Mouse (Mus musculus) liver, embryonic 15.5 days (tissue): Measurements from ENCODE around the gene Sde2. TPM values are rescaled to one million over a fixed set of nuclear protein-coding genes. Genes with fewer than 3 reads are reported as not detected.

Experiments
- ATAC-seq: fragments of 200-750 bp; cut with Nextera tagmentation; 2 replicates; pipeline ENCODE4 v1.8.0; 2017; ENCODE audit warnings: moderate number of reproducible peaks, mild to moderate bottlenecking, moderate library complexity; ENCODE audit not compliant: insufficient read depth
- H3K27ac ChIP-seq: fragments of 300-500 bp; sonication (generic); replicated peaks from 2 replicates; pipeline ENCODE4 v1.5.1; 2015; ENCODE audit warnings: mild to moderate bottlenecking, inconsistent platforms
- H3K27me3 ChIP-seq: fragments of 300-500 bp; sonication (generic); 2 replicates; pipeline ENCODE4 v1.6.1; 2015; ENCODE audit warnings: mild to moderate bottlenecking, inconsistent platforms
- H3K36me3 ChIP-seq: fragments of 300-500 bp; sonication (generic); replicated peaks from 2 replicates; pipeline ENCODE4 v1.6.1; 2015; ENCODE audit warnings: moderate library complexity, mild to moderate bottlenecking, inconsistent platforms
- H3K4me1 ChIP-seq: fragments of 300-500 bp; sonication (generic); replicated peaks from 2 replicates; pipeline ENCODE4 v1.6.1; 2015; ENCODE audit warnings: inconsistent platforms
- H3K4me2 ChIP-seq: fragments of 300-500 bp; sonication (generic); 2 replicates; pipeline ENCODE4 v1.6.1; 2015; ENCODE audit warnings: moderate library complexity, mild to moderate bottlenecking, inconsistent platforms
- H3K4me3 ChIP-seq: fragments of 300-500 bp; sonication (generic); replicated peaks from 2 replicates; pipeline ENCODE4 v1.5.1; 2015; ENCODE audit warnings: mild to moderate bottlenecking, inconsistent platforms
- H3K9ac ChIP-seq: fragments of 300-500 bp; sonication (generic); 2 replicates; pipeline ENCODE4 v1.6.1; 2015; ENCODE audit warnings: moderate library complexity, mild to moderate bottlenecking, inconsistent platforms
- H3K9me3 ChIP-seq: fragments of 300-500 bp; sonication (generic); replicated peaks from 2 replicates; pipeline ENCODE4 v1.6.1; 2016; ENCODE audit warnings: inconsistent platforms
- WGBS: fragments of 180-500 bp; shearing (Covaris S2); methylation state at CpG from one replicate; pipeline ENCODE4 v1.1.7; 2015; ENCODE audit warnings: mixed read lengths; ENCODE audit not compliant: insufficient replicate concordance; 5-methylcytosine and 5-hydroxymethylcytosine counted together
- polyA plus RNA-seq: library from polyadenylated mRNA; unstranded; fragments of >200 nt; fragmentation: Nextera tagmentation; extraction: Ambion mirVana; gene quantifications from 2 replicates; pipeline ENCODE4 v1.2.1, GENCODE M21; 2015

Gene Sde2
- polyA plus RNA-seq, 1 experiment from 2014 or later, result 22.4 TPM

DNA sequence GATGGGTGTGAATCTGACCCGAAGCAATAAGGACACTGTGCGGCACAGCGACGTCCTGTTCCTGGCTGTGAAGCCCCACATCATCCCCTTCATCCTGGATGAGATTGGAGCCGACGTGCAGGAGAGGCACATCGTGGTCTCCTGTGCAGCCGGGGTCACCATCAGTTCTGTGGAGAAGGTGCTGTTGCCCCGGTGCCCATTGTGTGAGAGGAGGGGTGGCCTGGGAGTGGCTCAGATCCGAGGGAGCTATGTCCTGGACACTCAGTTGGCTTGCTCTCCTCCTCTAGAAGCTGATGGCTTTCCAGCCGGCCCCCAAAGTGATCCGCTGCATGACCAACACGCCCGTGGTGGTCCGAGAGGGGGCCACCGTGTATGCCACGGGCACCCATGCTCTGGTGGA is 54.9 kb downstream of the Sde2 start:
- WGBS, result 89% methylated on average over 17 of the region's 17 CpGs
- no peak for ATAC-seq
- H3K27ac ChIP-seq, result peak overlapping the region; percentile 95
- H3K4me3 ChIP-seq, result peak overlapping the region; percentile 97
- H3K4me1 ChIP-seq, result peaks cover 76% of the 10 kb centered on the region
- H3K4me2 ChIP-seq, result peak overlapping the region; percentile 76
- H3K9me3 ChIP-seq, result no peaks in the 10 kb centered on the region
- H3K36me3 ChIP-seq, result peaks cover 47% of the 10 kb centered on the region
- H3K9ac ChIP-seq, result peak overlapping the region; percentile 95; the same call in 1 of the 2 replicates
- H3K27me3 ChIP-seq, result no peaks in the 10 kb centered on the region

DNA sequence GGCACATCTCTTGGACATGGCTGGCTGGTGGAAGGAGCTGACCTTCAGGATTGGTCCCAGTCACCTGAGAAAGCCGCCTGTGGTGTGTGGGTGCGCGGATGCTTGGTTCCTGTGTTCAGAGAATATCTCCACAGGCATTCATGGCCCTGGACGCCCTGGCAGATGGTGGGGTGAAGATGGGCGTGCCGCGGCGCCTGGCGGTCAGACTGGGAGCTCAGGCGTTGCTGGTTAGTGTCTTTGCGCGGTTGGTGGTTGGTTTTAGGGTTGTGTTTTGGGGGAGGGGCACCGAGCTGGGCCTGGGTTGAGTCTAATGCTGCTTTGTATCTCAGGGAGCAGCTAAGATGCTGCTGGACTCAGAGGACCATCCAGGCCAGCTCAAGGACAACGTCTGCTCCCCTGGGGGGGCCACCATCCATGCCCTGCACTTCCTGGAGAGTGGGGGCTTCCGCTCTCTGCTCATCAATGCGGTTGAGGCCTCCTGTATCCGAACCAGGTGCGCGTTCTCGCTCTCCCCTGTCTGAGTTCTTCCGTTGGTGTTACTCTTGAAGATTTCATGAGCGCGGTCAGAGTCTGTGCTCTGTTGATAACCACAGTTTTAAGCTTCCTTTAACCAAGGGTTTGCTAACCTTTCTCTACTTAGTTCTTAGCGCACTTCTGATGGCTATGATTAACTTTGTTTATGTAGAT is 55.7 kb downstream of the Sde2 start:
- 74% methylated on average over 24 of the region's 24 CpGs for WGBS
- peaks cover 77% of the 10 kb centered on the region for H3K4me1 ChIP-seq
- peak overlapping the region; percentile 95 for H3K27ac ChIP-seq
- no peaks in the 10 kb centered on the region for H3K9me3 ChIP-seq
- peak overlapping the region; percentile 95; the same call in 1 of the 2 replicates for H3K9ac ChIP-seq
- H3K27me3 ChIP-seq, result no peaks in the 10 kb centered on the region
- peaks cover 47% of the 10 kb centered on the region for H3K36me3 ChIP-seq
- ATAC-seq, result no peak
- H3K4me3 ChIP-seq, result peak overlapping the region; percentile 97
- H3K4me2 ChIP-seq, result peak overlapping the region; percentile 76

GRCm38 (mm10) chr1:180911138-180911537 is 60.2 kb downstream of the Sde2 start:
- no peak for ATAC-seq
- H3K4me1 ChIP-seq, result peaks cover 67% of the 10 kb centered on the region
- peaks cover 37% of the 10 kb centered on the region for H3K36me3 ChIP-seq
- peak overlapping the region; percentile 62 for H3K4me2 ChIP-seq
- no peaks in the 10 kb centered on the region for H3K9me3 ChIP-seq
- no peaks in the 10 kb centered on the region for H3K27me3 ChIP-seq
- 47% methylated on average over 8 of the region's 8 CpGs for WGBS
- no peak overlapping the region for H3K9ac ChIP-seq
- peak overlapping the region; percentile 48; the same call in 1 of the 2 replicates for H3K27ac ChIP-seq
- H3K4me3 ChIP-seq, result no peak overlapping the region; the same call in 1 of the 2 replicates

- peaks cover 60% of the 10 kb centered on the region for H3K4me1 ChIP-seq
- H3K9ac ChIP-seq, result 0 out of 2 replicates have a peak overlapping the region, but pooled peaks have one; percentile 12
- WGBS, result 27% methylated on average over 20 of the region's 20 CpGs
- H3K36me3 ChIP-seq, result peaks cover 31% of the 10 kb centered on the region
- H3K27ac ChIP-seq, result peak overlapping the region; percentile 48; the same call in 1 of the 2 replicates
- no peaks in the 10 kb centered on the region for H3K27me3 ChIP-seq
- peak; percentile 59 for ATAC-seq
- H3K4me2 ChIP-seq, result peak overlapping the region; percentile 62
- no peaks in the 10 kb centered on the region for H3K9me3 ChIP-seq
- peak overlapping the region; percentile 21; the same call in 1 of the 2 replicates for H3K4me3 ChIP-seq
These were observed 60.8 kb downstream of the Sde2 start for GRCm38 (mm10) chr1:180911653-180912287.

DNA sequence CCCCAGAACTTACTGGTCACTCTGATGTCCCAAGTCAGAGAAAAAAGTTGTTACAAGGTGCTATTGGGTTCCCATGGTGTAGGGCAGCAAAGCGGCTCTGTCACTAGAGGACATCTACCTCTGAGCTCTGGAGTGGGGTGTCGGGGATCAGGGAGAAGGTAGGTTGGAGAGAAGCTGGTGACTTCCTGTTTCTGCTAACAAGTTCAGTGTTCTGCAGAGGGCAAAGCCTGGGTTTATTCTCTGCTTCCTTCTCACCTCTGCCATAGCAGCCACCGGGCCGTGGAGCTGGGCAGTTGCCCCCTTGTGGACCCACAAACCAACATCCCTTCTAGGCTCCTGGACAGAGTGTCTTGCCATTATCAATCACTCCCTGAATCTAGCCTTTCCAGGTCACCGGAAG is 61.9 kb downstream of the Sde2 start:
- WGBS, result 63% methylated on average over 5 of the region's 5 CpGs
- no peak overlapping the region for H3K4me2 ChIP-seq
- H3K9ac ChIP-seq, result no peak overlapping the region
- H3K4me1 ChIP-seq, result peaks cover 50% of the 10 kb centered on the region
- H3K4me3 ChIP-seq, result no peak overlapping the region
- H3K27ac ChIP-seq, result no peak overlapping the region
- no peaks in the 10 kb centered on the region for H3K9me3 ChIP-seq
- peaks cover 20% of the 10 kb centered on the region for H3K36me3 ChIP-seq
- no peak for ATAC-seq
- H3K27me3 ChIP-seq, result no peaks in the 10 kb centered on the region

DNA sequence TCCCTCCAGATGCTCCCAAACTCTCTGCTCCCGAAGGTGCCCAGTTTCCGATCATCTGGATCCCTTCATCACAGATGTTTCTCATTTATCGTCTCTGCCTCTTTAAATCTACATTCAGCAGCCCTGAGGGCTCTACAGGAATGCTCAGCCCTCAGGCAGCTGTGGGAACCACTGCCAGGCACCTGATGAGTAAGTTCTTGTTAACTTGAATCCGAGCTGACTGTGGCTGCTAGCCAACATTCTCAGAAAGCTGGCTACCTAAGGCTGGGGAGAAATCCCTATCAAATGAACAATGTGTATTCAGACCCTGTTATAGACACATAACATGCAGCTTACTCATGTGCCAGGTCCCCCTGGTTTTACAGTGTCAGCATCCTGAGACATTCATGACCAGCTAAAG is 62.9 kb downstream of the Sde2 start:
- H3K4me3 ChIP-seq, result no peak overlapping the region
- H3K9ac ChIP-seq, result no peak overlapping the region
- peaks cover 3% of the 10 kb centered on the region; the same call in 1 of the 2 replicates for H3K27me3 ChIP-seq
- peaks cover 43% of the 10 kb centered on the region for H3K4me1 ChIP-seq
- H3K4me2 ChIP-seq, result no peak overlapping the region
- H3K27ac ChIP-seq, result no peak overlapping the region
- ATAC-seq, result no peak
- 69% methylated on average over 4 of the region's 4 CpGs for WGBS
- H3K9me3 ChIP-seq, result no peaks in the 10 kb centered on the region
- H3K36me3 ChIP-seq, result peaks cover 10% of the 10 kb centered on the region

DNA sequence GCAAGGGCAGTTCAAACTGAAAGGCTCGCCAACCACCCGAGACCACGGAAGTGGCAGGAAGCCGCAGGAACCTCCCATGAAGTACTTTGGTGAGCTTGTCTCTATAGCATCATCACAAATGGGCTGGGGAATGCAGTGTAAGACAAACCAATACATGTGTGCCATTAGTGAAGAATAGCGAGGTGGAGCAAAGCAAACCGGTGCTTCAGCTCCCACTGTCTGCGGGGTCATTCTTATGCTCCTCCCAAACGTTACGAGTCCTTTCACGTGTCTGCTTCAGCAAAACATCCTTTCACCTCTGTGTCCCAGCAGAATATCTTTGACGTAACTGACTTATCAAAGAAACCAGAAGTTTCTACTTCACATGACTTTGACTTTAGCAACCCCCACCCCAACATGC is 65.5 kb downstream of the Sde2 start:
- Histone ChIP-seq H3K4me2 (no peak overlapping the region), H3K4me1 (peaks cover 34% of the 10 kb centered on the region), H3K4me3 (no peak overlapping the region), H3K27ac (no peak overlapping the region), H3K27me3 (peaks cover 8% of the 10 kb centered on the region; the same call in 1 of the 2 replicates), H3K9ac (no peak overlapping the region), H3K36me3 (no peaks in the 10 kb centered on the region), H3K9me3 (no peaks in the 10 kb centered on the region)
- 56% methylated on average over 11 of the region's 11 CpGs for WGBS
- ATAC-seq, result no peak

GRCm38 (mm10) chr1:180917053-180917452 is 66.1 kb downstream of the Sde2 start:
- no peaks in the 10 kb centered on the region for H3K9me3 ChIP-seq
- ATAC-seq, result no peak
- H3K9ac ChIP-seq, result no peak overlapping the region
- H3K27ac ChIP-seq, result no peak overlapping the region
- H3K36me3 ChIP-seq, result no peaks in the 10 kb centered on the region
- peaks cover 30% of the 10 kb centered on the region for H3K4me1 ChIP-seq
- peaks cover 8% of the 10 kb centered on the region; the same call in 1 of the 2 replicates for H3K27me3 ChIP-seq
- WGBS, result 13% methylated on average over 1 of the region's 1 CpGs
- no peak overlapping the region for H3K4me2 ChIP-seq
- H3K4me3 ChIP-seq, result no peak overlapping the region

Other genes with a start within 250 kb of the Sde2 start
- gene Lin9, start 210.0 kb upstream of the Sde2 start, polyA plus RNA-seq, result 9.6 and 9.8 TPM in 2 replicates
- 0.23 and 0.33 TPM in 2 replicates for gene Mixl1, start 154.1 kb upstream of the Sde2 start, polyA plus RNA-seq
- 7.6 and 8.3 TPM in 2 replicates for gene Acbd3, start 125.1 kb upstream of the Sde2 start, polyA plus RNA-seq
- gene H3f3a, start 37.2 kb upstream of the Sde2 start, polyA plus RNA-seq, result 2,115 and 2,296 TPM in 2 replicates
- not detected in 2 replicates for gene Lefty2, start 42.0 kb downstream of the Sde2 start, polyA plus RNA-seq
- gene Pycr2, start 53.2 kb downstream of the Sde2 start, polyA plus RNA-seq, result 93.6 and 108 TPM in 2 replicates
- 4.8 and 5.2 TPM in 2 replicates for gene Lefty1, start 83.9 kb downstream of the Sde2 start, polyA plus RNA-seq
- 8.0 and 9.3 TPM in 2 replicates for gene Tmem63a, start 91.2 kb downstream of the Sde2 start, polyA plus RNA-seq
- gene Ephx1, start 169.8 kb downstream of the Sde2 start, polyA plus RNA-seq, result 7.5 and 8.2 TPM in 2 replicates
- 0.10 TPM in 1 of 2 replicates, not detected in the other for gene 9130409I23Rik, start 200.1 kb downstream of the Sde2 start, polyA plus RNA-seq